Mouse (Mus musculus): ENCODE results near the gene 2210011C24Rik. TPM values are rescaled to one million over a fixed set of nuclear protein-coding genes. Genes with fewer than 3 reads are reported as not detected.

The 2210011C24Rik gene
- 0.68 TPM in 1 of 2 replicates, not detected in the other for polyA plus RNA-seq (2015; fragmentation: Nextera tagmentation; extraction: Ambion mirVana)

DNA sequence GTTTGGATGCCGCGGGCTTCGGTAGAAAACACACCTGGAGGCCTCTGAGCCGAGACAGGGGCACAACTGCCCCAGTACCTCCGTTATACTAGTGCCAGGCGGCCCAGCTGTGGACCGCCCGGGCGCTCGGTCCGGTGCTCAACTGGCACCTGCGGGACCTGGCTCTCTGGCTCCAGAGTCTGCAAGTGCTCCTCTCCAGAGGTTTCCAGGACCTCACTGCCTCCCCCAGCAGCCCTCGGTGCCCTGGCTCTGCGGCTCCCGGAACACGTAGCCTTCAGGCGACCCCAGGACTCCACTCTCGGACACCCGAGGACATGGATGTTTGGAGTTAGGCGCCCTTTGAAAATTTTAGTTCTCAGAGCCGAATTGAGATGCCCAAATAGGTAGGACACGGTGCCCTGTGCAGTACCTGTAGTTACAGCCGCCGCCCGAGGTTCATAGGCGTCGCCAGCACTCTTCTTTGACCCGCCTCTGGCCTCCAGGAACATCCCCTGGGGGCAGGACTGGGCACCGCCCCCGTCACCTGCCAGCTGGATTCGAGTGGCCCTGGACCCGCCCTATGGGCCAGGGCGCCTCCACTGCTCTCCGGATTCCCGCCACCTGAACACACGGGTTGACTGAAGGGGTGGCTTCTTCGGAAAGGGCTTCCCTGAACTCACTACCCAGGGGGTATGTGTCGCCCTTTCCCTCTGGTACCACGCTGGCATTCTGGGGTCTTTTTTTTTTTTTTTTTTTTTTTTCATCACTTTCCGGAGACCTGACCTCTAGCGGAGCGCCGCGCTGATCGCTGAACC, at the start of gene 2210011C24Rik:
Gene 2210011C24Rik, minus strand, starts transcription at position 467 of the 794 bp plus-strand sequence.
- Histone ChIP-seq H3K9me3 (no peaks in the 10 kb centered on the region), H3K4me3 (peak within 1 kb of the TSS; percentile 56), H3K4me2 (peak within 1 kb of the TSS; percentile 98), H3K36me3 (no peaks in the 10 kb centered on the region), H3K27me3 (peaks cover 47% of the 10 kb centered on the region), H3K9ac (peak within 1 kb of the TSS; percentile 77), H3K4me1 (replicated peaks) (peaks cover 27% of the 10 kb centered on the region), H3K27ac (no peak within 1 kb of the TSS)
- ATAC-seq (ENCODE audit: low FRiP score) = peak; percentile 38; the same call in 1 of the 2 replicates
- WGBS = under 1% methylated on average over 45 of the region's 45 CpGs

DNA sequence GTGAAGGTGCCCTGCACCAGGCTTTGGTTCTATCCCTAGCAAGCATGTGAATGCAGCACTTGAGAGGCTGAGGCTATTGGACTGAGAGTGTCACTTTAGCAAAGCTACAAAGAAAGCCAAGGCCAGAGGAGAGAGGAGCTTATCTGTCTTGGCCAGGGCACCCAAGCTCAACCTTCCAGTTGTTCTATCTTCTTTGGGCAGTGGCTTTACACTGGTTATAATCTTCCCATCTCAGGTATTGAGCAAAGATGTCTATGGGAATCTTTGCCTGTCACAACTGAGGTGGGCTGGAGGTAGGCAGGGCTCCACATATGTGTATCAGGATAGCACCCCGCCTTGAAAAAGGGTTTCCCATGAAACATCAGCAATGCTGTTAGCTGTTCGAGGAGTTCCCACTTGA, 48.3 kb upstream of the 2210011C24Rik start:
- no peaks in the 10 kb centered on the region for H3K36me3 ChIP-seq
- H3K4me2 ChIP-seq = no peak overlapping the region
- no peak overlapping the region for H3K27ac ChIP-seq
- H3K27me3 ChIP-seq = no peaks in the 10 kb centered on the region
- 88% methylated on average over 2 of the region's 2 CpGs for WGBS
- H3K4me1 ChIP-seq (replicated peaks) = no peaks in the 10 kb centered on the region
- ATAC-seq (ENCODE audit: low FRiP score) = no peak
- H3K4me3 ChIP-seq = no peak overlapping the region
- no peaks in the 10 kb centered on the region; the same call in 1 of the 2 replicates for H3K9me3 ChIP-seq
- H3K9ac ChIP-seq = no peak overlapping the region

DNA sequence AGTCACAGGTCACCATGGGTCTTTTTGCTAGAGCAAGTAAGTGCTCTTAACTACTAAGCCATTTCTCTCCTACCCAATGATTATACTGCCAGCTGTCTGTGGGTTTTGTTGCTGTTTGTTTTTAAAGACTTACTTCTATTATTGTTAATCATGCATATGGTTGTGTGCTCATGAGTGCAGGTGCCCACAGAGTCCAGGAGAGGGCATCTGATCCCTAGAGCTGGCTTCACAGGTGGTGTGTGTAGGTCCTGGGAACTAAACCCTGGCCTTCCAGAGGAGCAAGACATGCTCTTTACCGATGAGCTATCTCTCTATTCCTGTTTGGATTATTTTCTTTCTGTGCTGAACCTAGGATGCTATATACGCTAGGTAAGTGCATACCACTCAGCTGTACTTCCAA, 47.3 kb upstream of the 2210011C24Rik start:
- Histone ChIP-seq H3K9ac (no peak overlapping the region), H3K4me1 (replicated peaks) (no peaks in the 10 kb centered on the region), H3K27me3 (no peaks in the 10 kb centered on the region), H3K4me2 (no peak overlapping the region), H3K27ac (no peak overlapping the region), H3K9me3 (no peaks in the 10 kb centered on the region; the same call in 1 of the 2 replicates), H3K36me3 (no peaks in the 10 kb centered on the region), H3K4me3 (no peak overlapping the region)
- WGBS = 91% methylated on average over 2 of the region's 2 CpGs
- no peak for ATAC-seq (ENCODE audit: low FRiP score)

DNA sequence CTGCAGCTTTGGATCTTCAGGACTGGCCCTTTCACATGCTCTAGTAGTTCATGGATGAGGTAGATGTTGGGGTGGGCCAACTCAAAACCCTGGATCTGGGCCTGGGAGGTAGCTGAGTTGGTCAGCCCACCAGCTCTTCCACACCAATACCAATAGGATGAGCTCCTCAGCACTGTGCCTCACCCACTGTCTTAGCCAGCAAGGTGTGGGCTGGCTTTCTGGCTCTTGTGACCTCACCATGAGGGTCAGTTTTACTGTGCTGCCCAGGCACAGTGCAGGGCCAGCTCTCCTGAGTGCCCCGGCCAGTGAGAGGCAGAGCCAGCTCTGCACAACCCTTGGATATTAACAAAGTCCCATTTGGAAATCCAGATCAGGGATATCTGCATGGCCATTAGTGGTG, 45.9 kb upstream of the 2210011C24Rik start:
- Histone ChIP-seq H3K36me3 (no peaks in the 10 kb centered on the region), H3K27ac (no peak overlapping the region), H3K4me3 (no peak overlapping the region), H3K4me1 (replicated peaks) (no peaks in the 10 kb centered on the region; the same call in 1 of the 2 replicates), H3K27me3 (no peaks in the 10 kb centered on the region), H3K4me2 (no peak overlapping the region), H3K9me3 (no peaks in the 10 kb centered on the region; the same call in 1 of the 2 replicates), H3K9ac (no peak overlapping the region)
- WGBS = 96% methylated on average over 1 of the region's 1 CpGs
- ATAC-seq (ENCODE audit: low FRiP score) = no peak

DNA sequence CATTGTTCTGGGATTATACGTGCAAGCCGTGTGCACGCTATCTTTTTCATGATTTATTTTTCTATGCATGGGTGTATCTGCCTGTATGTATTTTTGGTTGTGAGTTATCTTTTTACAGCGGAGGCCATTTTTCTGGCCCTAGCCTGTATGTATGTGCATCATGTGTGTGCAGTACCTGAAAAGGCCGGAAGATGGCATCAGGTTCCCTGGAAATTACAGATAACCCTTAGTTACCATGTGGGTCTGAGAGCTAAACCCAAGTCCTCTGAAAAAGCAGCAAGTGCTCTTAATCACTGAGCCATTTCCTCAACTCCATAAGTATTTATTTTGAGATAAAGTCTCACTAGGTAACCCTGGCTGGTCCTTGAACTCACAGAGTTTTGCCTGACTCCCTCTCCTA, 41.3 kb upstream of the 2210011C24Rik start:
- Histone ChIP-seq H3K4me1 (replicated peaks) (no peaks in the 10 kb centered on the region; the same call in 1 of the 2 replicates), H3K27ac (no peak overlapping the region), H3K4me3 (no peak overlapping the region), H3K9ac (no peak overlapping the region), H3K36me3 (no peaks in the 10 kb centered on the region), H3K27me3 (peaks cover 6% of the 10 kb centered on the region; the same call in 1 of the 2 replicates), H3K4me2 (no peak overlapping the region), H3K9me3 (no peaks in the 10 kb centered on the region; the same call in 1 of the 2 replicates)
- ATAC-seq (ENCODE audit: low FRiP score) = no peak
- WGBS = 97% methylated on average over 5 of the region's 5 CpGs

DNA sequence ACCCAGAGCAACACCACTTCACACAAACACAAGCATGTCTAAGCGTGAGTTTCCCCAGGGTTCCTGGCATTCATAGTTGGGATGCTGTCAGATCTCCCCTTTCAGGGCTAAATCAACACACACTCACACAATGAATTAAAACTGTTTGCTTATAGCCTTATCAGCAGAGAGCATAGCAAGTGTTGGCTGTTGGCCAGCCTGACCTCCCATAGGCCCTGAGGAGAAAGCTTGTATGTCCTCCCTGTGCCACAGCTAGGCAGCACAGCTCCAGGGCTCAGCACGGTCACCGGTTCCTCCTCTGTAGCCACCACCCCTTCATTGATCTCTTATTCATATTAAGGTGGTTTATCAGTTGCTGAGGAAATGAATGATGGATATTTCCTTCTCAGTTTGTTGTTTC, 40.8 kb upstream of the 2210011C24Rik start:
- Histone ChIP-seq H3K4me1 (replicated peaks) (no peaks in the 10 kb centered on the region; the same call in 1 of the 2 replicates), H3K4me2 (no peak overlapping the region), H3K9me3 (no peaks in the 10 kb centered on the region; the same call in 1 of the 2 replicates), H3K27ac (no peak overlapping the region), H3K4me3 (no peak overlapping the region), H3K9ac (no peak overlapping the region), H3K36me3 (no peaks in the 10 kb centered on the region), H3K27me3 (peaks cover 10% of the 10 kb centered on the region)
- 74% methylated on average over 3 of the region's 3 CpGs for WGBS
- ATAC-seq (ENCODE audit: low FRiP score) = no peak

DNA sequence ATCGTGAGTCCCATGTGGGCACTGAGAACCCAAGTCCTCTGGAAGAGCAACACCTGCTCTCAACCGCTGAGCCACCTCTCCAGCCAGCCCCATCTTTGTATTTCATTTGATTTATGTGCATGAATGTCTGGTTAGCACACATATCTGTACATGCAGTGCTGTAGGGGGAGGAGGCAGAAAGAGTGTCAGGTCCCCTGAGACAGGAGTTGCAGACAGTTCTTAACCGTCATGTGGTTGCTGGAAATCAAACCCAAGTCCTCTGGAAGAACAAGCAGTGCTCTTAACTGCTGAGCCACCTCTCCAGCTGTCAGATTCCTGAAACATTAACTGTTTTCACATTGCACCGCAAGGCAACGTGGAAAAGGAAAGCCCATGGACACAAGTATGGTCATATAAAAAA, 36.2 kb upstream of the 2210011C24Rik start:
- Histone ChIP-seq H3K4me1 (replicated peaks) (peaks cover 3% of the 10 kb centered on the region; the same call in 1 of the 2 replicates), H3K27ac (no peak overlapping the region), H3K36me3 (no peaks in the 10 kb centered on the region), H3K9me3 (no peaks in the 10 kb centered on the region), H3K9ac (no peak overlapping the region), H3K4me3 (no peak overlapping the region), H3K27me3 (peaks cover 46% of the 10 kb centered on the region), H3K4me2 (no peak overlapping the region)
- WGBS = 83% methylated on average over 5 of the region's 5 CpGs
- ATAC-seq (ENCODE audit: low FRiP score) = no peak

DNA sequence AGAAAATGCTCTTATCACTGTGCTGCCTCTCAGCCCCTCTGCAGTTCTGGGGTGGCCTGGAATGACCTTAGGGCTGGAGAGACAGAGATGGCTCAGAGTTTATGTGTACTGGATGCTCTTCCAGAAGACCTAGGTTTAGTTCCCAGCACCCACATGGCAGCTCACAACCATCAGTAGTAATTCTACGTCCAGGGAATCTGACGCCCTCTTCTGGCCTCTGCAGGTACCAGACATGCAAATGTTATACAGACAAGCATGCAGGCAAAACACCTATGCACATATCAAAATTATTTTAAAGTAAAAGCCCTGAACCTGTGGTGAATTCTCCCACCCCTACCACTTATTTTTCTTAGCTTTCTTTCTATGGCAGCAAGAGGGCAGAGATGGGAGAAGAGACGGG, 34.5 kb upstream of the 2210011C24Rik start:
- ATAC-seq (ENCODE audit: low FRiP score) = no peak
- Histone ChIP-seq H3K9me3 (no peaks in the 10 kb centered on the region), H3K9ac (no peak overlapping the region), H3K4me1 (replicated peaks) (peaks cover 17% of the 10 kb centered on the region), H3K27me3 (peaks cover 63% of the 10 kb centered on the region), H3K4me3 (no peak overlapping the region), H3K27ac (no peak overlapping the region), H3K4me2 (no peak overlapping the region), H3K36me3 (no peaks in the 10 kb centered on the region)
- WGBS = 81% methylated on average over 3 of the region's 3 CpGs

DNA sequence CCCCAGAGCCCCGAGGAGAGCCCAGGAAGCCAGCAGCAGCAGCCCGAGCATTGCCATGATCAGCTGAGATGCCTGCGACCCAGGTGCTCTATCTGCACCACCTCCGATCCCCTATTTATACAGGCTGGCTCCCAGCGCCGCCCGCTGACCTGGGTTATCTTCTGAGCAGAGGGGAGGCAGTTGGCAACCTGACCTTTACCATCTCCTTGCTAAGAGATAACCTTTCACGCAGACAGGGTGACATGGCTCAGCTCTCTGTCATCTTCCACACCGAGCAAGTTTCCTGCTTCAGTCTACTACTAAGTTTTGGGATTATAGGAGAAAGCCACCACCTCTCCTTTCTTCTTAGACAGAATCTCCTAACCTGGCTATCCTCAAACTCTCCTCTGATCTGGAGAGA, 32.9 kb upstream of the 2210011C24Rik start, which contains the start of gene Rln3:
Gene Rln3, minus strand, starts transcription at position 101 of the 400 bp plus-strand sequence.
- ATAC-seq (ENCODE audit: low FRiP score) = no peak
- H3K27me3 ChIP-seq = peaks cover 79% of the 10 kb centered on the region
- no peaks in the 10 kb centered on the region for H3K36me3 ChIP-seq

DNA sequence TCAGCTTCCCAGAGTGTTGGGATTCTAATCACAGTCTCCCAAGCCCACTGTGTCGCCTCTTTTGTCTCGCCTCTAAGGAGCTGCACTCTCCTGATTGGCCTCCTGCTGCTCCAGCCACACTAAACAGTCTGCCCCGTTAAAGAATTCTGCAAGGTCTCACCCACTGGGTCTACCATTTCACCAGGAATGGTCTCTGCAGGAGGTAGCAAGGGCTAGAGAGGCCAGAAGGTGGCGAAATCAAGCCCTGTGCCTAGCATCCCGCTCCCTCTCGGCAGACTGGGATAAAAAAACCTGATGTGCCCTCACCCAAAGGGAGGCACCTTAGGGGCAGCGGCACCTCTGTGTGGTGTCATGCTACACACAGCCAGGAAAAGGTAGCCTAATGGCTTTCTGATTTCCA, 32.1 kb upstream of the 2210011C24Rik start:
- no peak overlapping the region for H3K27ac ChIP-seq
- no peak overlapping the region for H3K4me2 ChIP-seq
- H3K36me3 ChIP-seq = no peaks in the 10 kb centered on the region
- H3K9ac ChIP-seq = no peak overlapping the region
- H3K9me3 ChIP-seq = no peaks in the 10 kb centered on the region
- peaks cover 17% of the 10 kb centered on the region for H3K4me1 ChIP-seq (replicated peaks)
- WGBS = 4% methylated on average over 7 of the region's 7 CpGs
- H3K4me3 ChIP-seq = no peak overlapping the region
- ATAC-seq (ENCODE audit: low FRiP score) = no peak
- H3K27me3 ChIP-seq = peaks cover 80% of the 10 kb centered on the region

More for the DNA sequence above, 32.9 kb upstream of the 2210011C24Rik start, which contains the start of gene Rln3:
- no peak within 1 kb of the TSS for H3K4me3 ChIP-seq
- peaks cover 17% of the 10 kb centered on the region for H3K4me1 ChIP-seq (replicated peaks)
- H3K9ac ChIP-seq = peak within 1 kb of the TSS; percentile 20; the same call in 1 of the 2 replicates
- no peaks in the 10 kb centered on the region for H3K9me3 ChIP-seq
- 11% methylated on average over 9 of the region's 9 CpGs for WGBS
- peak within 1 kb of the TSS; percentile 25; the same call in 1 of the 2 replicates for H3K4me2 ChIP-seq
- H3K27ac ChIP-seq = no peak within 1 kb of the TSS

DNA sequence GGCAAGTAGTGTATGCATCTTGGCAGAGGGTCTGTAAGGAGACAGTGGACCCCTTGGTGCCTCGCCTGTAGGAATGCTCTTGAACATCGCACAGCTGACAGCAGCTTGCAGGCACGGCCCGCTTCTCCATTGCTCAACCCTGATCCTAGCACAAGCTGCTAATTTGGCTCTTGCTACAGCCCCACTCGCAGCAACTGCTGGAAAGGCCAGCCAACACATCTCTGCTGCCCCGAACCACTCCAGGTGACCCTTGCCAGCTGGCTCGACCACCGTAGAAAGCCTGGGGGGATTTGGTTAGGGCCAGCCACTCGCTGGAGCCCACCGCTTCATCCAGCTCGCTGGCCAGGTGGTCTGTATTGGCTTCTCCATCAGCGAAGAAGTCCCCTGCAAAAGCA, 31.0 kb upstream of the 2210011C24Rik start:
- Histone ChIP-seq H3K9ac (no peak overlapping the region), H3K4me2 (no peak overlapping the region), H3K4me1 (replicated peaks) (peaks cover 17% of the 10 kb centered on the region), H3K9me3 (no peaks in the 10 kb centered on the region), H3K27me3 (peaks cover 82% of the 10 kb centered on the region), H3K4me3 (no peak overlapping the region), H3K36me3 (no peaks in the 10 kb centered on the region), H3K27ac (no peak overlapping the region)
- no peak for ATAC-seq (ENCODE audit: low FRiP score)
- WGBS = 44% methylated on average over 12 of the region's 12 CpGs

DNA sequence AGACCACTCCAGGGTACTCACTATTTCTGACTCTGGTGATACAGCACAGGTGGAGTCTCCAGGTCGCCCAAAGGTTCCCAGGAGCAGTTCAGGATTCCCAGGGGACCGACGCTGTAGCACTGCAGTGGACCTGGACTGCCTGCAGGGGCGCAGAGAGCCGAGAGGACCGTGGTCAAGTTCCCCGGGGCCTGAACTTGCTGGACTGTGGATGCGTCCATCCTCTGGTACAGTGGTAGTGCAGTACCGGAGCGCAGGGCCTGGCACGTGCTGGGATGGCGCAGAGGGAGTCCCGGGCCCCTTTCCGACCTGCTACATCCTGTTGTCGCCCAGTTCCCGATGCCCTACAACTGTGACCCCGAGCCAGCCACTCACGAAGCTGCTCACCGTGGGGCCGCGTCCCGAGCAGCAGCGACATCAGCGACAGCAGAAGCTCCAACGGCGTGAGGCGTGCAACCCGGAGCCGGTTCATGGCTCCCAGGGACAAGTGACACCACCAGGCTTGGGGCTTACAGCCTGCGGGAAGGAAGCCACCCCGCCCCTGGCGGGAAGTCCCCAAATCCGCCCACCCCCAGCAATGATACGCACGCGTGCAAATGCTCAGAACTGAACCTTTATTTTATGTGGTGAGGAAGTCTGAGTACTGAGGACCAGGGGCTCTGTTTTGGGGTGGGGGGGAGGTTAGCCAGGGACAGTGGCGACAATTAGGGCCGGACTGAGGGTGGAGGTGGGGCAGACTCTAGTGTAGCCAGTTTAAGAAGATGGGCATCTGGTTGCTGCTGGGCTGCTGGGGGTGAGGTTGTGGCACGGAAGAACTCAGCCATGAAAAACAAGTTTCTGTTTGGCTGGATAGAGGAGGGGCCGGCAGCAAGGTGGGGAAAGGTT, 30.3 kb upstream of the 2210011C24Rik start, which contains the start of gene Il27ra:
Gene Il27ra, minus strand, starts transcription at position 524 of the 882 bp plus-strand sequence.
- H3K9me3 ChIP-seq = no peaks in the 10 kb centered on the region
- peak within 1 kb of the TSS; percentile 39; the same call in 1 of the 2 replicates for H3K9ac ChIP-seq
- peaks cover 80% of the 10 kb centered on the region for H3K27me3 ChIP-seq
- WGBS = 6% methylated on average over 40 of the region's 40 CpGs
- ATAC-seq (ENCODE audit: low FRiP score) = peak; percentile 59
- peak within 1 kb of the TSS; percentile 27 for H3K4me3 ChIP-seq
- H3K36me3 ChIP-seq = no peaks in the 10 kb centered on the region
- H3K4me1 ChIP-seq (replicated peaks) = peaks cover 17% of the 10 kb centered on the region
- no peak within 1 kb of the TSS for H3K27ac ChIP-seq
- peak within 1 kb of the TSS; percentile 54 for H3K4me2 ChIP-seq

All from hindbrain, embryonic 13.5 days (tissue).